Mouse (Mus musculus) midbrain, postnatal 0 days (tissue): ENCODE data around the gene Kansl1. TPM values are rescaled to one million over a fixed set of nuclear protein-coding genes. Genes with fewer than 3 reads are reported as not detected.
"Not testable (repeated sequence)": the region's sequence is repeated elsewhere in the genome, so short reads cannot be mapped to it uniquely, and the experiment has no call there.

ENCODE experiments used
- ATAC-seq: fragments of 200-750 bp; cut with Nextera tagmentation; 2 replicates; pipeline ENCODE4 v1.8.0; 2017; ENCODE audit warnings: moderate number of reproducible peaks, mild to moderate bottlenecking, moderate TSS enrichment, moderate library complexity; ENCODE audit not compliant: low FRiP score
- DNase-seq: peaks from one replicate; pipeline ENCODE4 v3.0.0-alpha.2; 2015; ENCODE audit warnings: low spot score
- H3K27ac ChIP-seq: fragments of 300-500 bp; sonication (generic); 2 replicates; pipeline ENCODE4 v1.5.1; 2014; ENCODE audit warnings: low read depth, mild to moderate bottlenecking, low read length, mixed read lengths
- H3K27me3 ChIP-seq: fragments of 300-500 bp; sonication (generic); 2 replicates; pipeline ENCODE4 v1.6.1; 2014; ENCODE audit warnings: low read length, control low read depth, mixed read lengths; ENCODE audit not compliant: insufficient read depth
- H3K36me3 ChIP-seq: fragments of 300-500 bp; sonication (generic); 2 replicates; pipeline ENCODE4 v1.6.1; 2014; ENCODE audit warnings: low read length, control low read depth, mixed read lengths; ENCODE audit not compliant: insufficient read depth
- H3K4me1 ChIP-seq: fragments of 300-500 bp; sonication (generic); 2 replicates; pipeline ENCODE4 v1.6.1; 2014; ENCODE audit warnings: mild to moderate bottlenecking, control low read depth, antibody characterized with exemption, low read length, mixed read lengths; ENCODE audit not compliant: insufficient read depth
- H3K4me2 ChIP-seq: fragments of 300-500 bp; sonication (generic); 2 replicates; pipeline ENCODE4 v1.6.1; 2014; ENCODE audit warnings: low read depth, mild to moderate bottlenecking, low read length, mixed read lengths; ENCODE audit not compliant: poor library complexity, severe bottlenecking
- H3K4me3 ChIP-seq: fragments of 300-500 bp; sonication (generic); 2 replicates; pipeline ENCODE4 v1.5.1; 2014; ENCODE audit warnings: low read depth, mild to moderate bottlenecking, low read length, moderate library complexity
- H3K9ac ChIP-seq: fragments of 300-500 bp; sonication (generic); replicated peaks from 2 replicates; pipeline ENCODE4 v1.6.1; 2014; ENCODE audit warnings: mild to moderate bottlenecking, low read length, moderate library complexity, mixed read lengths; ENCODE audit not compliant: poor library complexity, severe bottlenecking
- H3K9me3 ChIP-seq: fragments of 300-500 bp; sonication (generic); 2 replicates; pipeline ENCODE4 v1.6.1; 2016; ENCODE audit warnings: low read length, control low read depth
- CTCF ChIP-seq: IDR thresholded peaks from 2 replicates; pipeline ENCODE4 v1.5.1; 2016; ENCODE audit warnings: antibody characterized with exemption, mild to moderate bottlenecking
- WGBS: fragments of 180-500 bp; shearing (Covaris S2); extraction: QIAGEN DNeasy Blood & Tissue Kit; methylation state at CpG from one replicate; pipeline ENCODE4 v1.1.7; 2014; 5-methylcytosine and 5-hydroxymethylcytosine counted together
- polyA plus RNA-seq: library from polyadenylated mRNA; unstranded; fragments of >200 nt; fragmentation: Nextera tagmentation; extraction: Ambion mirVana; gene quantifications from 2 replicates; pipeline ENCODE4 v1.2.1, GENCODE M21; 2015
- total RNA-seq: library from RNA; depleted of rRNA; stranded (reverse); fragments of >200 nt; gene quantifications from 2 replicates; pipeline ENCODE4 v1.2.3, GENCODE M21; 2014

Kansl1 gene
- total and polyA plus RNA-seq, 2 experiments from 2014 or later, result 22.0 to 82.3 TPM

DNA sequence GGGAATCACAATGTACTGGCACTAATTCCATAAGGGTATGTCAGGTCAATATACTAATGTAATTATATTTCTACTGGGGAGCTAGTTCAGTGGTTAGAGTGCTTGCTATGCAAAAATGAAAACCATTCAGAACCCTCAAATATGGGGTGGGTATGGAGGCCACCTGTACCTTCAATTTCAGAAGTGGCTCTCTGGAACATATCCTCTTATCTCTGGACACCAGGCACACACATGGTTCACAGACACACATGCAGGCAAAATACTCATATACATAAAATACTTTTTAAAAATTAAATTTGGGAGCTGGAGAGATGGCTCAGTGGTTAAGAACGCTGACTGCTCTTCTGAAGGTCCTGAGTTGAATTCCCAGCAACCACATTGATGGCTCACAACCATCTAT is 16.0 kb downstream of the Kansl1 start:
- no peak for TF ChIP-seq CTCF
- DNase-seq (no peak), ATAC-seq (no peak)
- H3K9ac ChIP-seq, result no peak overlapping the region
- no peak overlapping the region for H3K4me2 ChIP-seq
- no peaks in the 10 kb centered on the region for H3K4me1 ChIP-seq
- H3K27me3 ChIP-seq, result no peaks in the 10 kb centered on the region
- 97% methylated on average over 1 of the region's 1 CpGs for WGBS
- H3K27ac ChIP-seq, result no peak overlapping the region
- no peaks in the 10 kb centered on the region for H3K36me3 ChIP-seq
- no peaks in the 10 kb centered on the region for H3K9me3 ChIP-seq
- no peak overlapping the region for H3K4me3 ChIP-seq

DNA sequence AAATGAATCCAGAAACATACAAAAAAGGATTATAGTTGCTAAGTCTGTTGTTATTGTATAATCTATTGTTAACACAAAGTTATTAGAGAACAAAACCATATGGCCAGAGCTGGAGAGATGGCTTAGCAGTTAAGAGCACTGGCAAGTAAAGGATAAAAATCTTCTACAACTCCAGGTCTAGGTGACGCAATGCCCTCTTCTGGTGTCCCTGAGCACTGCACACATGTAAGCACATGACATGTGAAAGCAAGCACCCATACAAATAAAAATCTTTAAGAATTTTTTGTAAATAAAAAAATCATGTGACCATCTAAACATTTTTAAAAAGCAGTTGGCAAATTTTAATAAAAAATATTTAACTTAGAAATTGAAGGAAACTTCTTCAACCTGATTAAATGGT is 17.4 kb downstream of the Kansl1 start:
- Histone ChIP-seq H3K4me3 (no peak overlapping the region), H3K27ac (no peak overlapping the region), H3K9ac (no peak overlapping the region), H3K4me2 (no peak overlapping the region), H3K36me3 (no peaks in the 10 kb centered on the region), H3K9me3 (no peaks in the 10 kb centered on the region), H3K27me3 (no peaks in the 10 kb centered on the region), H3K4me1 (no peaks in the 10 kb centered on the region)
- DNase-seq (no peak), ATAC-seq (no peak)
- WGBS, result 100% methylated on average over 1 of the region's 1 CpGs
- TF ChIP-seq CTCF, result peak; percentile 47

DNA sequence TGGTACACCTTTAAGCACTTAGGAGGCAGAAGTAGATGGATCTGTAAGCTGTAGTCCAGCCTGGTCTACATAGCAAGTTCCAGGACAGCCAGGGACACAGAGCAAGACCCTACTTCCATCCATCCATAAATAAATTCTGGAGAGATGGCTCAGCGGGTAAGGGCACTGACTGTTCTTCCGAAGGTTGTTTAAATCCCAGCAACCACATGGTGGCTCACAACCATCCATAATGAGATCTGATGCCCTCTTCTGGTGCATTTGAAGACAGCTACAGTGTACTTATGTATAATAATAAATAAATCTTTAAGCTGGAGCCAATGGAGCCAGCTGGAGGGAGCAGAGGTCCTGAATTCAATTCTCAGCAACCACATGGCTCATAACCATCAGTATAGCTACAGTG is 20.2 kb downstream of the Kansl1 start:
- not testable (repeated sequence) for H3K27me3 ChIP-seq, H3K9ac ChIP-seq, H3K36me3 ChIP-seq, ATAC-seq, H3K4me2 ChIP-seq, H3K9me3 ChIP-seq, H3K4me3 ChIP-seq, H3K4me1 ChIP-seq, H3K27ac ChIP-seq
- WGBS, result 35% methylated on average over 2 of the region's 2 CpGs
- DNase-seq, result peak; percentile 2
- TF ChIP-seq CTCF, result peak; percentile 54

DNA sequence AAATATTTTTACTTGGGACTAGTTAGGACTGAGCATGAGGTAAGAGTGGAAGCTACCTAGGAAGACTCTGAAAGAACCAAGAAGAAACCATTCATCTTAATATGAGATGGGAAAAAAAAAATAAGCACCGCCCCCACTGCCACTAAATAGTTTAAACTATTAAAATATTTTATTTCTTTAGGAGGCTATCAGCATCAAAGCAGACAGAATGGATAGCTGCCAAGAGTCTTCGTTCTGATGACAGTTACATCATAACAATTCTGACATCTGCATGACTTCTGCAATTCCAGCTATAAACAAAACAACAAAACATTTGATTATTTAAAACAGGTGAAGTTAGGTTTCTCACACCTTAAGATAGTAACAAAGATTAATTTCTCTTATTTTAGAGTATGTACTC is 23.1 kb downstream of the Kansl1 start:
- no peak overlapping the region for H3K9ac ChIP-seq
- no peaks in the 10 kb centered on the region for H3K36me3 ChIP-seq
- no peaks in the 10 kb centered on the region for H3K4me1 ChIP-seq
- no peak overlapping the region for H3K4me2 ChIP-seq
- no peaks in the 10 kb centered on the region for H3K9me3 ChIP-seq
- DNase-seq (no peak), ATAC-seq (no peak)
- H3K27me3 ChIP-seq, result no peaks in the 10 kb centered on the region
- no peak for TF ChIP-seq CTCF
- 94% methylated on average over 2 of the region's 2 CpGs for WGBS
- no peak overlapping the region for H3K4me3 ChIP-seq
- H3K27ac ChIP-seq, result no peak overlapping the region

GRCm38 (mm10) chr11:104445044-104445443 is 23.6 kb downstream of the Kansl1 start:
- TF ChIP-seq CTCF, result no peak
- 97% methylated on average over 1 of the region's 1 CpGs for WGBS
- H3K4me2 ChIP-seq, result no peak overlapping the region
- no peak overlapping the region for H3K27ac ChIP-seq
- H3K4me3 ChIP-seq, result no peak overlapping the region
- ATAC-seq (no peak), DNase-seq (no peak)
- no peaks in the 10 kb centered on the region for H3K27me3 ChIP-seq
- H3K9ac ChIP-seq, result no peak overlapping the region
- no peaks in the 10 kb centered on the region for H3K9me3 ChIP-seq
- no peaks in the 10 kb centered on the region for H3K36me3 ChIP-seq
- H3K4me1 ChIP-seq, result no peaks in the 10 kb centered on the region

- 48% methylated on average over 2 of the region's 2 CpGs for WGBS
- no peak overlapping the region for H3K9ac ChIP-seq
- H3K27ac ChIP-seq, result no peak overlapping the region
- H3K36me3 ChIP-seq, result no peaks in the 10 kb centered on the region
- H3K4me3 ChIP-seq, result peak overlapping the region; percentile 87; the same call in 1 of the 2 replicates
- no peak for DNase-seq
- H3K4me2 ChIP-seq, result peak overlapping the region; percentile 74
- no peaks in the 10 kb centered on the region for H3K4me1 ChIP-seq
- no peaks in the 10 kb centered on the region for H3K9me3 ChIP-seq
- no peak for ATAC-seq
- TF ChIP-seq CTCF, result no peak
- H3K27me3 ChIP-seq, result no peaks in the 10 kb centered on the region
Observed at GRCm38 (mm10) chr11:104443359-104443758, 25.3 kb downstream of the Kansl1 start.
